Comparison of ENCODE assay signal across 19 mouse cellular contexts in genomic region chr15:79900751-79901150, GRCm38 (mm10). TPM values are rescaled to one million over a fixed set of nuclear protein-coding genes. Genes with fewer than 3 reads are reported as not detected.
DNase-seq lines count a peak whose midpoint lies in the region; ATAC-seq and TF ChIP-seq lines count a peak whose summit lies in the region.
"Had no signal": no experiment of that assay in that cellular context is flagged by ENCODE, and none has a peak within 500 bp of the region (broad histone marks: within the 10 kb centered on the region; RNA-seq: fewer than 3 reads in every experiment).

No protein-coding gene starts in this region.

- H3K4me1 ChIP-seq in testis, adult 2 months (ENCODE audit: control insufficient read depth, insufficient read depth, low read length) = no peaks in the 10 kb centered on the region
- H3K4me1 ChIP-seq in stomach, postnatal 0 days (replicated peaks; ENCODE audit: control insufficient read depth, insufficient read depth) = 0 out of 2 replicates have a peak, but pooled peaks cover 2% of the 10 kb centered on the region
- no peaks in the 10 kb centered on the region for H3K4me1 ChIP-seq in forebrain, embryonic 13.5 days
- H3K4me1 ChIP-seq: intestine, embryonic 15.5 days; limb, embryonic 12.5 days had no signal

- H3K27me3 ChIP-seq in testis, adult 2 months (ENCODE audit: control insufficient read depth, insufficient read depth, low read length) = no peaks in the 10 kb centered on the region
- no peaks in the 10 kb centered on the region for H3K27me3 ChIP-seq in stomach, postnatal 0 days (ENCODE audit: control insufficient read depth, insufficient read depth, low read length)
- H3K27me3 ChIP-seq in forebrain, embryonic 13.5 days = no peaks in the 10 kb centered on the region
- H3K27me3 ChIP-seq: intestine, embryonic 15.5 days; Patski had no signal

- DNase-seq in adrenal gland, adult 2 months = peak; percentile 34
- DNase-seq in adrenal gland, postnatal 4 days (ENCODE audit: low spot score in 2 of 2) = no peak
- no peak for DNase-seq in testis, postnatal 10 days (ENCODE audit: low spot score)
- DNase-seq in stomach, postnatal 0 days (ENCODE audit: low spot score) = no peak
- DNase-seq in cerebellum, postnatal 36 days = no peak
- DNase-seq: adrenal gland, postnatal 14 days; cerebellum, adult 11-12 months; heart, adult 18-20 months; heart, postnatal 4 days; kidney, postnatal 10 days; lung, embryonic 14.5 days had no signal

- no peak for TF ChIP-seq EP300 in stomach, postnatal 0 days (optimal IDR thresholded peaks at IDR 0.05)

- no peaks in the 10 kb centered on the region for H3K9me3 ChIP-seq in stomach, postnatal 0 days (ENCODE audit: control insufficient read depth, low read length)
- no peaks in the 10 kb centered on the region for H3K9me3 ChIP-seq in forebrain, embryonic 13.5 days (replicated peaks)
- H3K9me3 ChIP-seq: forebrain, embryonic 10.5 days; intestine, embryonic 15.5 days; limb, embryonic 12.5 days; midbrain, embryonic 10.5 days had no signal

- H3K27ac ChIP-seq in testis, adult 2 months (ENCODE audit: control insufficient read depth, insufficient read depth, low read depth, low read length) = peak overlapping the region; percentile 62
- H3K27ac ChIP-seq in stomach, postnatal 0 days (replicated peaks) = peak overlapping the region; percentile 78
- H3K27ac ChIP-seq in forebrain, embryonic 13.5 days = no peak overlapping the region
- H3K27ac ChIP-seq: forebrain, embryonic 10.5 days; intestine, embryonic 15.5 days; limb, embryonic 12.5 days; midbrain, embryonic 10.5 days had no signal

- 62% methylated on average over 7 of the region's 7 CpGs for WGBS in stomach, postnatal 0 days
- WGBS in forebrain, embryonic 13.5 days = 69% methylated on average over 7 of the region's 7 CpGs

- H3K36me3 ChIP-seq in testis, adult 2 months (ENCODE audit: control insufficient read depth, insufficient read depth, low read length) = no peaks in the 10 kb centered on the region
- no peaks in the 10 kb centered on the region; the same call in 1 of the 2 replicates for H3K36me3 ChIP-seq in stomach, postnatal 0 days (ENCODE audit: control insufficient read depth, insufficient read depth, low read length)
- H3K36me3 ChIP-seq in forebrain, embryonic 13.5 days (ENCODE audit: poor library complexity, severe bottlenecking) = no peaks in the 10 kb centered on the region
- H3K36me3 ChIP-seq: forebrain, embryonic 10.5 days; intestine, embryonic 15.5 days; midbrain, embryonic 10.5 days had no signal

- no peak overlapping the region for H3K4me3 ChIP-seq in testis, adult 2 months (ENCODE audit: control insufficient read depth, low read depth, low read length)
- no peak overlapping the region for H3K4me3 ChIP-seq in stomach, postnatal 0 days (ENCODE audit: low read depth, low read length)
- H3K4me3 ChIP-seq in forebrain, embryonic 13.5 days = no peak overlapping the region
- H3K4me3 ChIP-seq: forebrain, embryonic 10.5 days; intestine, embryonic 15.5 days; limb, embryonic 12.5 days; midbrain, embryonic 10.5 days had no signal

- TF ChIP-seq POLR2A in testis, adult 2 months (IDR thresholded peaks at IDR 0.05; ENCODE audit: control insufficient read depth, low read depth, low read length) = no peak

- ATAC-seq in inflammation-experienced regulatory T-cells, adult 6 months = peak; percentile 69
- no peak for ATAC-seq in stomach, postnatal 0 days (ENCODE audit: low FRiP score, low TSS enrichment)
- ATAC-seq in forebrain, embryonic 13.5 days = no peak
- ATAC-seq: intestine, embryonic 15.5 days; Patski had no signal

- no peak for TF ChIP-seq CTCF in testis, adult 2 months (IDR thresholded peaks at IDR 0.05; ENCODE audit: control insufficient read depth, insufficient read depth, insufficient replicate concordance, low read depth, low read length)
- TF ChIP-seq CTCF in stomach, postnatal 0 days (IDR thresholded peaks at IDR 0.05; ENCODE audit: low read depth) = no peak

- no peak overlapping the region for H3K4me2 ChIP-seq in stomach, postnatal 0 days (replicated peaks; ENCODE audit: low read depth)
- no peak overlapping the region for H3K4me2 ChIP-seq in forebrain, embryonic 13.5 days
- H3K4me2 ChIP-seq: intestine, embryonic 15.5 days; limb, embryonic 12.5 days; lung, embryonic 14.5 days had no signal

- H3K9ac ChIP-seq in stomach, postnatal 0 days (ENCODE audit: low read length) = no peak overlapping the region
- no peak overlapping the region for H3K9ac ChIP-seq in forebrain, embryonic 13.5 days
- H3K9ac ChIP-seq: intestine, embryonic 15.5 days; limb, embryonic 12.5 days; lung, embryonic 14.5 days had no signal

RNA-seq across cellular contexts. Expression of gene Apobec3, which starts 9.3 kb away (rescaled TPM):
- 10 to 100 TPM; 13.1 to 16.5 TPM for total RNA-seq in adrenal gland, adult 2 months (2021)
- polyA plus RNA-seq in adrenal gland, adult 2 months (2012; rRNA removed) = 5.2 and 6.7 TPM in 2 replicates
- 10 to 100 TPM; 28.4 to 33.4 TPM for total RNA-seq in adrenal gland, postnatal 4 days (2021)
- polyA plus RNA-seq in testis, adult 2 months (2012; rRNA removed) = 10.8 and 11.1 TPM in 2 replicates
- 100 to 1,000 TPM; 509 to 683 (median 543) TPM for polyA plus RNA-seq in inflammation-experienced regulatory T-cells, adult 6 months (2017; shearing (Covaris generic))
- 18.2 and 18.5 TPM in 2 replicates for polyA plus RNA-seq in stomach, postnatal 0 days (2015; fragmentation: Nextera tagmentation; extraction: Ambion mirVana)
- 5.8 and 6.6 TPM in 2 replicates for polyA plus RNA-seq in forebrain, embryonic 13.5 days (2015; fragmentation: Nextera tagmentation; extraction: Ambion mirVana)

Comparison
In these comparisons a context has a peak if more than half of its experiments do, and no peak if none do; other contexts are left out.
1. RNA of gene Apobec3, which starts 9.3 kb away (polyA plus RNA-seq): 509 to 683 TPM in inflammation-experienced regulatory T-cells, adult 6 months; 18.2 to 18.5 TPM in stomach, postnatal 0 days, 10.8 to 11.1 TPM in testis, adult 2 months, 5.8 to 6.6 TPM in forebrain, embryonic 13.5 days and 5.2 to 6.7 TPM in adrenal gland, adult 2 months; every median in the first group is over 10 times any median in the second.